Mouse (Mus musculus): ENCODE data around the gene Omt2b. TPM values are rescaled to one million over a fixed set of nuclear protein-coding genes. Genes with fewer than 3 reads are reported as not detected.
"Not testable (repeated sequence)": the region's sequence is repeated elsewhere in the genome, so short reads cannot be mapped to it uniquely, and the experiment has no call there.

Gene Omt2b
- polyA plus RNA-seq, 1 experiment from 2014 or later = not detected

- Histone ChIP-seq H3K4me1 (replicated peaks; ENCODE audit: control insufficient read depth, insufficient read depth, low read length) (no peaks in the 10 kb centered on the region), H3K4me3 (ENCODE audit: low read depth, low read length) (no peak overlapping the region), H3K27ac (ENCODE audit: low read depth, low read length) (no peak overlapping the region), H3K9ac (ENCODE audit: low read depth, low read length) (no peak overlapping the region), H3K36me3 (ENCODE audit: control insufficient read depth, insufficient read depth, low read length) (no peaks in the 10 kb centered on the region), H3K4me2 (replicated peaks; ENCODE audit: low read depth, low read length) (no peak overlapping the region), H3K27me3 (ENCODE audit: control insufficient read depth, insufficient read depth, low read length) (no peaks in the 10 kb centered on the region), H3K9me3 (ENCODE audit: control insufficient read depth, low read length) (no peaks in the 10 kb centered on the region)
- 72% methylated on average over 3 of the region's 3 CpGs for WGBS
- no peak for ATAC-seq (ENCODE audit: low FRiP score)
- DNase-seq (ENCODE audit: low spot score) = no peak
Observed at GRCm38 (mm10) chr9:78347004-78347403, 19.6 kb downstream of the Omt2b start.

DNA sequence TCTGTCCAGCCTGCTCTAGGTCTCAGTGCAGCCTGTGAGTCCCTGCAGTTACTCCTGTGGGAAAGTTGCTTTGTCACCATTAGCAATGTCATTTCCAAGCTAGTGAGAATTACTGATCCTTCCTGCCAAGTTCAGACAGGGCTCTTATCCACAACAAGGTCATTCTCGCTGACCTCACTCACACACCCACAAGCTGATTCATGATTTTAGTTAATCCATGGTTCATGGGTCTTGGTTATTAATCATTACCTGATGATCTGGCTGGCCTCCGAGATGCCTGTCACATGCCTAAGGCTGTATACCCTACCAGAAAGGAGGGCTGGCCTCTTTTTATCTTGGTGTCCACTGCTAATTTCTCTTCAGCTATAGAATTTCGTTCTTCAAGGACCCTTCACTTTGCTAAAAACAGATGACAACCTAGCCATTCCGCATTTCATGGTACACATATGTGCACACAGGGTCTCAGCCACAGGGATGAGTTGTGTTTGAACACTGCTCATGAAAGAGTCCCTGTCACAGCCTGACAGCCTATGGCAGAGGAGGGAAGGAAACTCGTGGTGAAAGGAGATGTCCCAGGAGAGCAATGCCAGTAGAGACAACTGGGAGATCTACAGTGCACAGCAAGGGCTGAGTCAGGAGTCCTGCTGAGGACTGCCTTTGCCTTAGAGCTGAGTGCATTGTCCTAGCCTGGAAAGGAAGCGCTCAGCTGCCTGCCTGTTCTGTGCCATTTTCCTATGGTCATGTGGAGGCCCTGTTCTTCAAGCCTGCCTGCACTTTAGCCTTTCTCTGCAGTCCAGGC is 21.0 kb downstream of the Omt2b start:
- H3K4me1 ChIP-seq (replicated peaks; ENCODE audit: control insufficient read depth, insufficient read depth, low read length); H3K4me3 ChIP-seq (ENCODE audit: low read depth, low read length); H3K27ac ChIP-seq (ENCODE audit: low read depth, low read length); H3K9ac ChIP-seq (ENCODE audit: low read depth, low read length); H3K9me3 ChIP-seq (ENCODE audit: control insufficient read depth, low read length); ATAC-seq (ENCODE audit: low FRiP score); H3K36me3 ChIP-seq (ENCODE audit: control insufficient read depth, insufficient read depth, low read length); H3K4me2 ChIP-seq (replicated peaks; ENCODE audit: low read depth, low read length); H3K27me3 ChIP-seq (ENCODE audit: control insufficient read depth, insufficient read depth, low read length); DNase-seq (ENCODE audit: low spot score): not testable (repeated sequence)
- 68% methylated on average over 6 of the region's 6 CpGs for WGBS

GRCm38 (mm10) chr9:78349141-78349540 is 21.8 kb downstream of the Omt2b start:
- not testable (repeated sequence) for H3K4me1 ChIP-seq (replicated peaks; ENCODE audit: control insufficient read depth, insufficient read depth, low read length); H3K9ac ChIP-seq (ENCODE audit: low read depth, low read length); DNase-seq (ENCODE audit: low spot score); H3K27me3 ChIP-seq (ENCODE audit: control insufficient read depth, insufficient read depth, low read length); H3K4me2 ChIP-seq (replicated peaks; ENCODE audit: low read depth, low read length); H3K4me3 ChIP-seq (ENCODE audit: low read depth, low read length); H3K27ac ChIP-seq (ENCODE audit: low read depth, low read length); ATAC-seq (ENCODE audit: low FRiP score); H3K36me3 ChIP-seq (ENCODE audit: control insufficient read depth, insufficient read depth, low read length); H3K9me3 ChIP-seq (ENCODE audit: control insufficient read depth, low read length)
- WGBS = 90% methylated on average over 3 of the region's 3 CpGs

GRCm38 (mm10) chr9:78350007-78350406 is 22.6 kb downstream of the Omt2b start:
- not testable (repeated sequence) for DNase-seq (ENCODE audit: low spot score); H3K9ac ChIP-seq (ENCODE audit: low read depth, low read length); H3K27me3 ChIP-seq (ENCODE audit: control insufficient read depth, insufficient read depth, low read length); H3K4me2 ChIP-seq (replicated peaks; ENCODE audit: low read depth, low read length); ATAC-seq (ENCODE audit: low FRiP score); H3K27ac ChIP-seq (ENCODE audit: low read depth, low read length); H3K9me3 ChIP-seq (ENCODE audit: control insufficient read depth, low read length); H3K36me3 ChIP-seq (ENCODE audit: control insufficient read depth, insufficient read depth, low read length); H3K4me1 ChIP-seq (replicated peaks; ENCODE audit: control insufficient read depth, insufficient read depth, low read length); H3K4me3 ChIP-seq (ENCODE audit: low read depth, low read length)

DNA sequence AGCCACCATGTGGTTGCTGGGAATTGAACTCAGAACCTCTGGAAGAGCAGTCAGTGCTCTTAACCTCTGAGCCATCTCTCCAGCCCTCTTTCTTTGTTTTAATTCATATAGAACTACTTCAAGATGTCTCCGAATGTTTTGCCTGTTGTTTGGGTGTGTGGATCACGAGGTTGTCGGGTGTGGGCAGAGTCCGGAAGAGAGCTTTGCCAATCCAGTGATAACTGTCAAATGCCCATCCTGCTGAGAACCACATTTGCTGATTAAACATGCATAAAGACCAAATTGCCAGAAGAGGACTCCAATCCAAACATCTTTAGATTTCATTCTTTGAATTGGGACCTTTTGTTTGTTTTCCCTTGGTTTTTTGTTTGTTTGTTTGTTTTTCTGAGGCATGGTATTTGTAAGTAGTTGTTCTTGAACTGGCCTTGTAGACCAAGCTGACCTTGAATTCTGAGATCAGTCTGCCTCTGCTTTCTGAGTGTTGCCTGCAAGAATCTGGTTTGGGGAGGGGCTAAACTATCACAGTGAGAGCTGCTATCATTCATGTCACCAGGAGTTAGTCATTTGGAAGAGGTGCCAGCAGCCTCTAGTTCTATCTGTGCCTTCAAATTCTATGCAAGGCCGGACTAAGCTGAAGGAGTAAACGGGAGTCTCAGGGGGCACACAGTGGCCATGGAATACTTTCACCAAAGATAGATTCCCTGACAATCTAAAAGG is 24.3 kb downstream of the Omt2b start:
- Histone ChIP-seq H3K9me3 (ENCODE audit: control insufficient read depth, low read length) (no peaks in the 10 kb centered on the region), H3K27ac (ENCODE audit: low read depth, low read length) (no peak overlapping the region), H3K4me1 (replicated peaks; ENCODE audit: control insufficient read depth, insufficient read depth, low read length) (no peaks in the 10 kb centered on the region), H3K9ac (ENCODE audit: low read depth, low read length) (no peak overlapping the region), H3K27me3 (ENCODE audit: control insufficient read depth, insufficient read depth, low read length) (no peaks in the 10 kb centered on the region), H3K4me3 (ENCODE audit: low read depth, low read length) (no peak overlapping the region), H3K36me3 (ENCODE audit: control insufficient read depth, insufficient read depth, low read length) (no peaks in the 10 kb centered on the region), H3K4me2 (replicated peaks; ENCODE audit: low read depth, low read length) (no peak overlapping the region)
- DNase-seq (ENCODE audit: low spot score) (no peak), ATAC-seq (ENCODE audit: low FRiP score) (no peak)
- 90% methylated on average over 6 of the region's 6 CpGs for WGBS

DNA sequence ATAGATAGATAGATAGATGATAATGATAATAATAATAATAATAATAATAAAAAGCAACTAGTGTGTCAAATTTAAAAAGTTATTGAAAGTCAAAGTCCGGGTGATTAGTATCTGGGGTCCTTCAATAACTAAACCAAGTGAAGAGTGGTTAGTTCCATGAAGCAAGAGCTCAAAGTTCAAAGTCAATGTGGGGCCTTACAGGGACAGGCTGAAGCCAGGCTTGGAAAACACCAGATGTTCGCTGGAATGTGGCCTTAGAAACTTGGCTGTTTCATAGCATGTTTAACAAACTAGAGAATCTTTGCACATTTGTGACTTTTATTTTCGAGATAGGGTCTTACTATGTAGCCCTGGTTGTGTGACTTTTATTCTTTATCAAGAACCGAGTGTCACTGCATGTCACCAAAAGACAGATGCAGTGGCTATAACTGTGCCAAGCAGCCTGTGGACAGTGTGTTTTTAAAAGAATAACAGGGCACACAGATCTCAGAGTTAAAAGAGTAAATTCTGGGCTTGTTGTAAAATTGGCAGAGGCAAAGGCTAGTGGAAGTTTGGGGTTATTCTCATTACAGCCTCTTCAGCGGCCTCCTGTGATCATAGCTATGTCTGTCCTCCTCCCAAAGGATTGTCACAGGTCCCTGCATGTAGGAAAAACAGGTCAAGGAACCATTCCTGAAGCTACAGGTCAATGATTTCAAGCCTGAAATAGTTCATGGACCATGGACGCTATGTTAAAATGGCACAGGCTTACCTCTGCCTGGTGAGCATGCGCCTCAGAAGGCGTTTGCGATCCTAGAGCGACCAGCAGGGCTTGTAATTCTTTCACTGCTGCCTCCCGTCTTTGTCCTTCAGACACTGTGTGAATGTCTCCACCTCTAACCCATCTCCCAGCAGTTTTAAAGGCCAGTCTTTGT is 27.5 kb downstream of the Omt2b start:
- H3K4me1 ChIP-seq (replicated peaks; ENCODE audit: control insufficient read depth, insufficient read depth, low read length) = no peaks in the 10 kb centered on the region
- H3K27ac ChIP-seq (ENCODE audit: low read depth, low read length) = no peak overlapping the region
- no peaks in the 10 kb centered on the region for H3K27me3 ChIP-seq (ENCODE audit: control insufficient read depth, insufficient read depth, low read length)
- DNase-seq (ENCODE audit: low spot score) (no peak), ATAC-seq (ENCODE audit: low FRiP score) (no peak)
- no peak overlapping the region for H3K4me3 ChIP-seq (ENCODE audit: low read depth, low read length)
- no peaks in the 10 kb centered on the region for H3K36me3 ChIP-seq (ENCODE audit: control insufficient read depth, insufficient read depth, low read length)
- no peak overlapping the region for H3K9ac ChIP-seq (ENCODE audit: low read depth, low read length)
- 87% methylated on average over 11 of the region's 11 CpGs for WGBS
- H3K4me2 ChIP-seq (replicated peaks; ENCODE audit: low read depth, low read length) = no peak overlapping the region
- no peaks in the 10 kb centered on the region for H3K9me3 ChIP-seq (ENCODE audit: control insufficient read depth, low read length)

- Histone ChIP-seq H3K27ac (ENCODE audit: low read depth, low read length) (no peak within 1 kb of the TSS), H3K4me3 (ENCODE audit: low read depth, low read length) (no peak within 1 kb of the TSS), H3K4me1 (replicated peaks; ENCODE audit: control insufficient read depth, insufficient read depth, low read length) (no peaks in the 10 kb centered on the region), H3K9me3 (ENCODE audit: control insufficient read depth, low read length) (no peaks in the 10 kb centered on the region), H3K9ac (ENCODE audit: low read depth, low read length) (no peak within 1 kb of the TSS), H3K36me3 (ENCODE audit: control insufficient read depth, insufficient read depth, low read length) (no peaks in the 10 kb centered on the region), H3K4me2 (replicated peaks; ENCODE audit: low read depth, low read length) (no peak within 1 kb of the TSS), H3K27me3 (ENCODE audit: control insufficient read depth, insufficient read depth, low read length) (no peaks in the 10 kb centered on the region)
- no peak for ATAC-seq (ENCODE audit: low FRiP score)
- 90% methylated on average over 8 of the region's 8 CpGs for WGBS
- no peak for DNase-seq (ENCODE audit: low spot score)
Observed at GRCm38 (mm10) chr9:78355611-78356010, 28.2 kb downstream of the Omt2b start, which contains the start of gene Gsta2. Gene Gsta2 (minus strand): TSS chr9:78355788.

- Histone ChIP-seq H3K9ac (ENCODE audit: low read depth, low read length) (no peak overlapping the region), H3K4me1 (replicated peaks; ENCODE audit: control insufficient read depth, insufficient read depth, low read length) (no peaks in the 10 kb centered on the region), H3K4me3 (ENCODE audit: low read depth, low read length) (no peak overlapping the region), H3K4me2 (replicated peaks; ENCODE audit: low read depth, low read length) (no peak overlapping the region), H3K27ac (ENCODE audit: low read depth, low read length) (no peak overlapping the region), H3K27me3 (ENCODE audit: control insufficient read depth, insufficient read depth, low read length) (no peaks in the 10 kb centered on the region), H3K9me3 (ENCODE audit: control insufficient read depth, low read length) (no peaks in the 10 kb centered on the region), H3K36me3 (ENCODE audit: control insufficient read depth, insufficient read depth, low read length) (no peaks in the 10 kb centered on the region)
- peak; percentile 78 for DNase-seq (ENCODE audit: low spot score)
- 19% methylated on average over 9 of the region's 9 CpGs for WGBS
- ATAC-seq (ENCODE audit: low FRiP score) = peak; percentile 66
Observed at GRCm38 (mm10) chr9:78358053-78358452, 30.7 kb downstream of the Omt2b start.

Data from hindbrain, embryonic 11.5 days (tissue).